Mouse (Mus musculus): Measurements from ENCODE around the gene St6galnac4. TPM values are rescaled to one million over a fixed set of nuclear protein-coding genes. Genes with fewer than 3 reads are reported as not detected.

St6galnac4 gene
- polyA plus RNA-seq, 1 experiment from 2014 or later: 33.1 TPM

DNA sequence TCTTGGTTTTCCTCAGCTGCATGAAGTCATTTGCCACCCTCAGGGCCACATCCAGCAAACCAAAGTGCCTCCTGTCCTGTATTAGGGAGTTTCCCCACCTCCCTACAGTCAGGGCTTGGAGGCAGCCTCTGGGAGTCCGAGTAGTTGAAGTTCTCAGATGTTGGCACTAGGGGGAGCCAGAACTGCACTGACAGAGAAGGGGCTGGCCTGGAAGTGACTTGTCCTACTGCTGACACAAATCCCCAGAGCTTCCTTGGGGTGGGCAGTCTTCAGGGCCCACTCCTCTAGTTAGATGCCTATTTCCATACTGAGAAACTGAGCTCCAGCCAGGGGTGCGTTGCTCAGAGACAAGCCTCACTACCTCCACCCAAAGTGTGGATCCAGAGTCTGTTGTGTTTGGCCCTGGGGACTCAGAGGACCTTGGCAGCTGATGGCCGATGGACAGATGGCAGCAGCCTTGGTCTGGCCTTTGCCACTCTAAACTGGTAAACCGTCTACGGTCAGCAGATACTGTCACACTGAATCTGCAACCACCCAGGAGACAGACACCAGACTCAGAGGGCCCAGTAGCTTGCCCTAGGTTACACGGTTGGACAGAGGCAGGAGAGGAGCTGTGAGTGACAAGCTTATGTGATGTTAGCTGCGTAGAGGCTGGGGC, 45.0 kb downstream of the St6galnac4 start:
- Histone ChIP-seq H3K4me1 (peaks cover 38% of the 10 kb centered on the region), H3K9me3 (no peaks in the 10 kb centered on the region), H3K9ac (no peak overlapping the region), H3K36me3 (no peaks in the 10 kb centered on the region), H3K4me3 (no peak overlapping the region), H3K4me2 (no peak overlapping the region), H3K27me3 (no peaks in the 10 kb centered on the region), H3K27ac (no peak overlapping the region)
- WGBS: 51% methylated on average over 7 of the region's 7 CpGs
- ATAC-seq (ENCODE audit: insufficient number of reproducible peaks, insufficient read depth, low FRiP score, low TSS enrichment, low read depth): no peak

DNA sequence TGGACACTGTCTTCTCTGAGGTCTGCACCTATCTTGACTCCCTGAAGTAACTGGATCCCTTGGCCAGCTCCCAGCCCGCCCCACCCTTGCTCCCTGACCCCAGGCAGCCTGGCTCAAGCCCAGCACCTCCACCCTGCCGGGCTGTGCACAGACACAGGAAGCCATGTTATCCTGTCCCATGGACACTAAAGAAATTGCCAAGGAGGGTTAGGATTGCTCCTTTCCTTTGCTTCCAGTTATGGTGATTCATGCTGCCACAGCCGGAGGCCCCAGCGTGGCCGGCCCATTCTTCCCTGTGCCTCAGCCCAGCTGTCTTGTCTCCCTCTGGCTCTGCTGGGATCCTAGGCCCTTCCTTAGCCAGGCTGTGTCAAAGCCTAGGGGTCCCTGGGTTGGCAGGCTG, 46.8 kb downstream of the St6galnac4 start:
- H3K27ac ChIP-seq: peak overlapping the region; percentile 29
- H3K9me3 ChIP-seq: no peaks in the 10 kb centered on the region
- H3K4me3 ChIP-seq: no peak overlapping the region
- no peak overlapping the region for H3K9ac ChIP-seq
- H3K27me3 ChIP-seq: no peaks in the 10 kb centered on the region
- H3K4me2 ChIP-seq: no peak overlapping the region
- H3K4me1 ChIP-seq: peaks cover 32% of the 10 kb centered on the region
- ATAC-seq (ENCODE audit: insufficient number of reproducible peaks, insufficient read depth, low FRiP score, low TSS enrichment, low read depth): no peak
- 62% methylated on average over 5 of the region's 5 CpGs for WGBS
- no peaks in the 10 kb centered on the region for H3K36me3 ChIP-seq

DNA sequence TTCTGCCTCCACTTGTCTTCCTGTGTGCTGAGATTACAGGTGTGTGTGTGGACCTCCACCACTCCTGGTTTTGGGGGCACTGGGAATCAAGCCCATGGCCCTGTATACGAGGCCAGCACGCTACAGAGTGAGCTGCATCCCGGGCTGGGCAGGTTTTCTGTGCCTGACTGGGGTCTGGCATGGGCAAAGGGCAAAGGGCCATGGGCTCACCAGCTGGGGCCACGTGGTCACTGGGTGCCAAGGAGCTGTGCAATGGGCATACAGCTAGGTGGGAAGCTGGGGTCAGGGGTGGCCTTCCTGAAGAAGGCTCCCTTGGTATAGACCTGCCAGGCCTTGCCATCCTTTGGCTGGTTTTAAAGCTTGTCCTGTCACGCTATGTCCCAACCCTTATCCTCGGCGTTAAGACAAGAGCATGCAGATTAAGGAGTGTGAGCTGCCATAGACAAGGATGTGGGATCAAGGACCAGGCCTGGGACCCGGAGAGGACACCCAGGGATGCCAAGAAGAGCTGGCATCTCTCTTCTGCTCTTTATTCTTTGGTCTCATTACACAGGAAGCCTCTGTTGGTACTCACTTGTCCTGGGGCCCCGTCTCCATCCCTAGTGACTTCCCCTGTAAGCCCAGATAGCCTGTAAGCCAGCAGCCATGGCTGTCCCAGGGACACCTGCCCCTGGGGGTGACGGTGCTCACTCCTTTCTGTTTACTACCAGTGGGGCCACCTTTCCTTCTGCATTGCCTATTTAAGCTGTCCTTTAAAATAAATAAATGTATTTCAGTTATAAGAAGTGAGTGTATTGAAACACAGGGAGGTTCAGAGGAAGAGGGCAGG, 47.6 kb downstream of the St6galnac4 start:
- Histone ChIP-seq H3K27ac (no peak overlapping the region), H3K27me3 (no peaks in the 10 kb centered on the region), H3K4me2 (no peak overlapping the region), H3K9ac (no peak overlapping the region), H3K4me3 (no peak overlapping the region), H3K9me3 (no peaks in the 10 kb centered on the region), H3K4me1 (peaks cover 24% of the 10 kb centered on the region), H3K36me3 (no peaks in the 10 kb centered on the region)
- WGBS: 83% methylated on average over 10 of the region's 10 CpGs
- ATAC-seq (ENCODE audit: insufficient number of reproducible peaks, insufficient read depth, low FRiP score, low TSS enrichment, low read depth): no peak

DNA sequence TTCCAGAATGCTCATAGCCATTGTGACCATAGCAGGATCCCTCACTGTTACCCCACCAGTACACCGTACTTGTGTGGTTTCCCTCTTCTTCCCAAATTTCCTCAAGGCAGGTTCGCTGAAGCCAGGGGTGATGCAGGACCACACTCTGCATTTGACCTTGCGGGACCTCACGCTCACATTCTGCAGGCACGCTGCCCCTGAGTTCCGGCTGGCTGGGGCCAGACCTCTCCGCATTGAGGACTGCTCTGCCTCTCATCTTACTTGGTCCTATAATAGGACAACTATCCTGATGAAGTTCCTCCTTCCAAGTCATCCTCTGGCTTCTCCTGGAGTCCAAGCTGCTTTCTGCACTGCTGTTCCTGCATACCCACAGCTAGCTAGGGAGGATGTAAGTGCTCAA, 49.7 kb downstream of the St6galnac4 start:
- Histone ChIP-seq H3K27me3 (no peaks in the 10 kb centered on the region), H3K9me3 (no peaks in the 10 kb centered on the region), H3K36me3 (no peaks in the 10 kb centered on the region), H3K9ac (no peak overlapping the region), H3K27ac (0 out of 2 replicates have a peak overlapping the region, but pooled peaks have one; percentile 8), H3K4me1 (peaks cover 16% of the 10 kb centered on the region), H3K4me3 (no peak overlapping the region), H3K4me2 (no peak overlapping the region)
- no peak for ATAC-seq (ENCODE audit: insufficient number of reproducible peaks, insufficient read depth, low FRiP score, low TSS enrichment, low read depth)
- WGBS: 74% methylated on average over 7 of the region's 7 CpGs

DNA sequence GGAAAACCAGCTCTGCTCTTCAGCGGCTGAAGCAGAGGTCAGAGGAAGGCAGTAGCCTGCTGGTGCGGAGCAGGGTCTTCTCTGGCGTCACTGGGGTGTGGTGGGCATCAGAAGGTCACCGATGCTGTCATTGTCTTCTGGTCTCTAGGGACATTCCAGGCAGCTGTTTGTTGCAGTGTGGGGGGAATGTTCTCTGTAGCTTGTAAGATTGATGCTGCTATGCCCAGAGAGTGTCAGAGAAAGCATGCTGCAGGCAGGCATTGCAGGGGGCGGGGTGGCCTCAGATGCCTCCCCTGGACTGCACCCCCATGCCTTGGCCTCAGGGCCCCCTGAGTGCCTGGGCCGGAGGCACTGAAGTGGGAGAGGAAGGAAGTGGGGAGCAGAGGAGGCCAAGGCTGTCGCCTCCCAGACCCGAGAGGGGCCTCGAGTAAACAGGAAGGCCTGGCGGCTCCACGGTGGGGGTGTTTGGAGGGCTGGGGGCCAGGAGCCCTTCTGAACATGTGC, 50.9 kb downstream of the St6galnac4 start:
- no peaks in the 10 kb centered on the region for H3K27me3 ChIP-seq
- ATAC-seq (ENCODE audit: insufficient number of reproducible peaks, insufficient read depth, low FRiP score, low TSS enrichment, low read depth): no peak
- H3K9ac ChIP-seq: peak overlapping the region; percentile 32; the same call in 1 of the 2 replicates
- H3K4me1 ChIP-seq: peaks cover 13% of the 10 kb centered on the region
- no peaks in the 10 kb centered on the region for H3K9me3 ChIP-seq
- H3K27ac ChIP-seq: peak overlapping the region; percentile 39; the same call in 1 of the 2 replicates
- no peaks in the 10 kb centered on the region for H3K36me3 ChIP-seq
- WGBS: 26% methylated on average over 11 of the region's 11 CpGs
- no peak overlapping the region for H3K4me2 ChIP-seq
- H3K4me3 ChIP-seq: no peak overlapping the region

DNA sequence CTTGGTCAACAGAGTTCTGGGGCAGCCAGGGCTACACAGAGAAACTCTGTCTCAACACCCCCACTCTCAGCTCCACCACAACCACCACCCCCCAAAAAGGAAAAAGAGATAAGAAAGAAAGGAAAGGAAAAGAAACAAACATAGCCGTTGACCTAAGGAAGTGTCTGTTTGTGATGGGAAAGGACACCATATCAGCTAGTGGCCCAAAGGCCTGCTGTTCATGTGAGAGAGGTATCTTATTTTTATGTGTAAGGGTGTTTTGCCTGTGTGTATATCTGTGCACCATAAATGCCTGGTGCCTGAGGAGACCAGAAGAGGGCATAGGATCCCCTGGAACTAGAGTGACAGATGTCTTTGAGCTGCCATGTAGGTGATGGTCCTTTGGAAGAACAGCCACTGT, 52.7 kb downstream of the St6galnac4 start:
- whole genome bisulfite sequencing: 93% methylated on average over 1 of the region's 1 CpGs
- Histone ChIP-seq H3K4me3 (no peak overlapping the region), H3K27me3 (no peaks in the 10 kb centered on the region), H3K27ac (no peak overlapping the region), H3K4me1 (peaks cover 12% of the 10 kb centered on the region), H3K9ac (no peak overlapping the region), H3K9me3 (no peaks in the 10 kb centered on the region), H3K4me2 (no peak overlapping the region), H3K36me3 (no peaks in the 10 kb centered on the region)
- no peak for ATAC-seq (ENCODE audit: insufficient number of reproducible peaks, insufficient read depth, low FRiP score, low TSS enrichment, low read depth)

DNA sequence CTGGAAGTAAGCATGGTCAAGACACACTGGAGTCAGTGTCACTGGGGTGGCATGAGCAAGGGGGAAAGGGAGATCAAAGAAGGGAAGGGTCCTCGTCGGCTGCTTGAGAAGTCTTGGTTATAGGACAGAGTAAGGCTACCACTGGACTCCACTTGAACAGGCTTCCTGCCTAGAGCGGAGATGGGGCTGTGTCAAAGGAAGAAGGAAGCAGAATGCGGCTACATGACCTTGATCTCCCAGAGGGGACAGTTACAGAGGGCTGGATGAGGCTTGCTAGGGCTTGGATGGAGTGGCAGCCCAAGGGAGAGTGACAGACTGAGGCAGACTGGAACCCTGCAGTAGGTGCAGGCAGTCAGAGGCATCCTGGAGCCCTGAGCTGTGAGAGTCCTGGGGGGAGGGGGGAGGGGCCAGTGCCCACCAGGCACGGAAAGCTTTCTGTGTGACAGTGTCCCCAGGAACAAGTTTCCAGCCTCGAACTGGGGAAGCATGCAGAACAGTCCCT, 53.7 kb downstream of the St6galnac4 start:
- no peak for ATAC-seq (ENCODE audit: insufficient number of reproducible peaks, insufficient read depth, low FRiP score, low TSS enrichment, low read depth)
- H3K4me2 ChIP-seq: no peak overlapping the region
- H3K9ac ChIP-seq: no peak overlapping the region
- H3K4me3 ChIP-seq: no peak overlapping the region
- WGBS: 55% methylated on average over 6 of the region's 6 CpGs
- H3K9me3 ChIP-seq: no peaks in the 10 kb centered on the region
- H3K27me3 ChIP-seq: no peaks in the 10 kb centered on the region
- H3K27ac ChIP-seq: no peak overlapping the region
- H3K4me1 ChIP-seq: peaks cover 16% of the 10 kb centered on the region
- H3K36me3 ChIP-seq: no peaks in the 10 kb centered on the region

DNA sequence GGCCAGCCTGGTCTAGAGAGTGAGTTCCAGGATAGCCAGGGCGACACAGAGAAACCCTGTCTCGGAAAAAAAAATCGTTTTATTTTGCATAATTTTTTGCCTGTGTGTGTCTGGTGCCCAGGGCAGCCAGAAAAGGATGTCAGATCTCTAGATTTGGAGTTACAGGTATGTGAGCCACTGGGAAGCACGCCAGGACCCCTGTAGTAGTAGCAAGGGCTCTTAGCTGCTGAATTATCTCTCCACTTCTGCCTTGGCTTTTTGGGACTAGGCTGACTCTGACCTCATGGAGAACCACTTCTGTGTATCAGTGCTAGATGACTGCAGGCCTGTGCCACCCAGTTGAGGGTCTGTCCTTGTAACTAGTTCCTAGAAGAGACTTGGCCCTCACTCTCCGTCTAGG, 54.9 kb downstream of the St6galnac4 start:
- Histone ChIP-seq H3K27ac (no peak overlapping the region), H3K36me3 (no peaks in the 10 kb centered on the region), H3K4me1 (peaks cover 27% of the 10 kb centered on the region), H3K9me3 (no peaks in the 10 kb centered on the region), H3K27me3 (no peaks in the 10 kb centered on the region), H3K9ac (no peak overlapping the region; the same call in 1 of the 2 replicates), H3K4me3 (no peak overlapping the region), H3K4me2 (no peak overlapping the region)
- no peak for ATAC-seq (ENCODE audit: insufficient number of reproducible peaks, insufficient read depth, low FRiP score, low TSS enrichment, low read depth)
- 81% methylated on average over 5 of the region's 5 CpGs for WGBS

DNA sequence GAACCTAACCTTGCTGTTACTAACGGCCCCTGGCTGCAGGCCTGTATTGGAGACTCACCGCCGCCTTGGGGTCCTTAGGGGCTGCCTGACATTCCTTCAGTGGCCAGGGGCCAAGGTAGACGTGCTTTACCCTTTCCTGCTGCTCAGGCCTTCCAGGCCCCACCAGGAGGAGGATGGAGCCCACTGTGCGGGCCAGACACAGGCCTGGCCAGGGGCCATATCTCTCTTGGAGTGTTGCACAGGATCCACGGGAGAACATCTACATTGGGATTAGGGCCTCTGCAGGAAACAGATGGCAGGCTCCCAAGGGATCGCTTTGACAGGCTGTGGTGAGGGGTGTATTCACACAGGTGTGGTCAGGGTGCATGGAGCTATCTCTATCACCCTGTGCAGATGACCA, 55.9 kb downstream of the St6galnac4 start:
- Histone ChIP-seq H3K9ac (no peak overlapping the region), H3K9me3 (no peaks in the 10 kb centered on the region), H3K27ac (no peak overlapping the region), H3K27me3 (no peaks in the 10 kb centered on the region), H3K4me1 (peaks cover 32% of the 10 kb centered on the region), H3K36me3 (no peaks in the 10 kb centered on the region), H3K4me3 (no peak overlapping the region), H3K4me2 (no peak overlapping the region)
- WGBS: 73% methylated on average over 7 of the region's 7 CpGs
- 0 out of 2 replicates have a peak, but pooled peaks have one; percentile 18 for ATAC-seq (ENCODE audit: insufficient number of reproducible peaks, insufficient read depth, low FRiP score, low TSS enrichment, low read depth)

DNA sequence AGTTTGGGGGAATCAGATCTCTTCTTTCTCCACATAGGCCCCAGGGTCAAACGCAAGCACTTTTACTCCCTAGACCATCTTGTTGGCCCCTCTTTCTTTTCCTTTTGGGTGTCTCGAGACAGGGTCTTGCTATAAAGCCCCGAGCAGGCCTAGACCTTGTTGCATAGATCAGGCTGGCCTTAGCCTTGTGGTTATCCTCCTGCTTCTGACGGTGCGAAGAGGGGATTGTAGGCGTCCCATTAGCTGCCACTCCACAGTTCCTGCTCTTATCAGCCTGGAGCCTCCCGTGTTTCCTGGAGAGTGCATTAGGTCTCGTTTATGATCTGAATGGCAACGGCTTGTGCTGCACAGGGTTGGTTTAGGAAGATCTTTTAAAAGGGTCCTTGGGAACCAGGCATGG, 57.2 kb downstream of the St6galnac4 start:
- Histone ChIP-seq H3K4me3 (no peak overlapping the region), H3K4me1 (peaks cover 28% of the 10 kb centered on the region), H3K4me2 (no peak overlapping the region), H3K36me3 (no peaks in the 10 kb centered on the region), H3K9me3 (no peaks in the 10 kb centered on the region), H3K27ac (no peak overlapping the region), H3K27me3 (no peaks in the 10 kb centered on the region), H3K9ac (no peak overlapping the region)
- no peak for ATAC-seq (ENCODE audit: insufficient number of reproducible peaks, insufficient read depth, low FRiP score, low TSS enrichment, low read depth)
- WGBS: 81% methylated on average over 9 of the region's 9 CpGs

DNA sequence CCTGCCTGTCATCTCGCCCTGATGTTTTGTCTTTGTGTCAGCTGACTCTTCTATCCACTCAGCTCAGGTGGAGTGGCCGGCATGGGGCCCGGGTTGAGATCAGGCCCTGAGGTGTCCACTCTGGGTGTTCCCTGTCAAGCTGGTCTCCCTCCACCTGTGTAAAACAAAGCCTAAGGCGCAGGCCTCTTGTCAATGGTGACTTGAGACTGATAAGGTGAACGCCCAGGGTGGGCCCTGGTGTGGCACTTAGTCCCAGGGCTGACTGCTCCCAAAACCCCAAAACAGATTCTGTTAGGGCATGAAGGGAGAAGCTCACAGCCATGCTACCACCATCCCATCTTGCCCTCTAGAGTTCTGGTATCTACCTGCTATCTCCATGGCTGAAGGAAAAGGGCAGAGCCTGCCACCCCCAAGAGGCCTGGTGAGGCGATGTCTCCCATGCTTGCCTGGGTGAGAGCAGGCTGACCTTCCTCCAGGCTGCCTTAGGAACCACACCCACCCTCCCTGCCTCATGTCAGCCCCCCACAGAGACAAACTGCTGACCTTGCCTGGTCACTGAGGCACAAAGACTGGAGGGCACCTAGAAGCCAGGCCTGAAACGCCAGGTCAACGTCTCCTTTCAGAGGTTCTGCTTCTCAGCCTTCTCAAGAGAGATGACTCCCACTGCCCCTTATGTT, 58.0 kb downstream of the St6galnac4 start:
- H3K4me3 ChIP-seq: no peak overlapping the region
- H3K27ac ChIP-seq: no peak overlapping the region
- ATAC-seq (ENCODE audit: insufficient number of reproducible peaks, insufficient read depth, low FRiP score, low TSS enrichment, low read depth): no peak
- H3K36me3 ChIP-seq: no peaks in the 10 kb centered on the region
- H3K9ac ChIP-seq: 0 out of 2 replicates have a peak overlapping the region, but pooled peaks have one; percentile 16
- H3K27me3 ChIP-seq: no peaks in the 10 kb centered on the region
- WGBS: 85% methylated on average over 8 of the region's 8 CpGs
- no peak overlapping the region for H3K4me2 ChIP-seq
- H3K4me1 ChIP-seq: peaks cover 28% of the 10 kb centered on the region
- no peaks in the 10 kb centered on the region for H3K9me3 ChIP-seq

All from embryonic facial prominence, embryonic 13.5 days (tissue).